Mouse (Mus musculus) T-helper 1 cell (primary cell): Measurements from ENCODE around the gene Igfals.

Source experiments
- in situ Hi-C: fragments of 300-600 bp; cut with MboI, MseI; formaldehyde crosslinking; loops from one replicate; pipeline ENCODE4 v1.15.1; 2025; ENCODE audit warnings: high pct_unique_total_duplicates

Gene Igfals

GRCm38 (mm10) chr17:24861785-24862184, 4.0 kb upstream of the Igfals start:
- in situ Hi-C loops: no loop called here

DNA sequence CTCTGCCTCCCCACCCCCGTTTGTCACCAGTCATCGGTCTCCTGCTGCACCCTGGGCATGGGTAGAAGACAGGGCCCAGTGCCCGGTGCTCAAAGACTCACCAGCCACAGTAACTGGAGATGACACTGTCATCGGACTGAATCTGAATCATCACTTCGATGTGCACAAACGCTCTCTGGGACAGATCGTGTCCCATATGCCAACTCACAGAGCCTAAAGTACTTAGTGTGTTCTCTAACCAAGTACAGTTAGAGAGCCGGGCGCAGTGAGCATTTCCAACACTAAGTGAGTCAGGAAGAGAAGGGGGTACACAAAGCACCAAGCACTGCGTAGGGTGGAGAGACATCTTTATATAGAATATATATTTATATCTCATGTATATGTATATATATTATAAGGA, 2.1 kb downstream of the Igfals start:
- in situ Hi-C loops: no loop called here

- in situ Hi-C loops: no loop called here
These were observed 8.1 kb downstream of the Igfals start for GRCm38 (mm10) chr17:24873695-24874404.

DNA sequence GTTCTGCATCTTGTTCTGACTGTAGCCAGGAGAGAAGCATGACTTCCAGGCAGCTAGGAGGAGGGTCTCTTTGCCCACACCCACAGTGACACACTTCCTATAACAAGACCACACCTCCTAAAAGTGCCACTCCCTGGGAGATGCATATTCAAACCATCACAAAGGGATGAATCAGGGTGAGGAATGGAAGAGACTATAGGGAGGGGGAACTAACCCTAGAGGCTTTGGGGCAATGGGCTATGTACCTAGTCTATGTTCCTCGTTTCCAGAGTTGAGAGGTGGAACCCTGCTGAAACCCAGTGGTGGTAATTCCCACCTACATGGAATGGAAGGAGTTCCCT, 8.6 kb downstream of the Igfals start:
- in situ Hi-C loops: no loop called here

- in situ Hi-C loops: no loop called here
These were observed 9.2 kb downstream of the Igfals start for GRCm38 (mm10) chr17:24874989-24875388.

DNA sequence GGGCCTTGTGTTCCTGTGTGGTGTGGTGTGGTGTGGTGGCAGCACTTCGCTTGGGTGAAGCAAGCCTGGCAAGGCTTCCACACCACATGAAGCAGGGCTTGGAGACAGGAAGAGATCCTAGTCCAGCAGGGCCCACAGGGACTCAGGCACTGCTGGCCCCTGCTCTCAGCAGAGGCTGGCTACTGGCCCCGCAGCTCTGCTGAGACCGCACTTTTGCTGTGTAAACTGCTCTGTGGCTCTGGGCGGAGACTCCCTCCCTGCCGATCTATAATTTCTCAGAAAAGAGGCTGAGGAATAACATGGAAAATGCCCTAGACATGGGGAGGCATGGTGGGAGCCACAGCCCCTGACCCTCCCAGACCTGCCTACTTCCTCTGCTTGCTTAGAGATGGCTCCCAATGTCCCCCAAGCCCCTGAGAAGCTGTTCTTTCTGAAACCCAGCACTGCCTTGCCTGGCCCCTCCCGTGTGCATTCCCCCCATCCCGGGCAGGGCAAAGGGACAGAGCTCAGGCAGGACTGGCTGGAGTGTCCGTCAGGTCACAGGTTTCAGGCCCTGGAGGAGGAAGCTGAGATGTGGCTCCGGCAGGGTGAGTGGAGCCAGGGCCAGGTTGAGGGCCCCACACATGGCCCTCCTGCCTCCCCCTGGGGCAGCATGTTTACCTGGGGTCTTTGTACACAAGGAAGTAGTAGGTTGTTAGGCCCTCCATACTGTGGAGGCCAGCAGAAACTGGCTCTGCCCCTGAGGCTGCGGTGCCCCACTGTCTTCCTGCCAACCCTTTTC, 11.7 kb downstream of the Igfals start:
- in situ Hi-C loops: no loop called here

- in situ Hi-C loops: no loop called here
These were observed 12.3 kb downstream of the Igfals start for GRCm38 (mm10) chr17:24878117-24878397.

- in situ Hi-C loops: no loop called here
These were observed 12.7 kb downstream of the Igfals start for GRCm38 (mm10) chr17:24878531-24878930.

DNA sequence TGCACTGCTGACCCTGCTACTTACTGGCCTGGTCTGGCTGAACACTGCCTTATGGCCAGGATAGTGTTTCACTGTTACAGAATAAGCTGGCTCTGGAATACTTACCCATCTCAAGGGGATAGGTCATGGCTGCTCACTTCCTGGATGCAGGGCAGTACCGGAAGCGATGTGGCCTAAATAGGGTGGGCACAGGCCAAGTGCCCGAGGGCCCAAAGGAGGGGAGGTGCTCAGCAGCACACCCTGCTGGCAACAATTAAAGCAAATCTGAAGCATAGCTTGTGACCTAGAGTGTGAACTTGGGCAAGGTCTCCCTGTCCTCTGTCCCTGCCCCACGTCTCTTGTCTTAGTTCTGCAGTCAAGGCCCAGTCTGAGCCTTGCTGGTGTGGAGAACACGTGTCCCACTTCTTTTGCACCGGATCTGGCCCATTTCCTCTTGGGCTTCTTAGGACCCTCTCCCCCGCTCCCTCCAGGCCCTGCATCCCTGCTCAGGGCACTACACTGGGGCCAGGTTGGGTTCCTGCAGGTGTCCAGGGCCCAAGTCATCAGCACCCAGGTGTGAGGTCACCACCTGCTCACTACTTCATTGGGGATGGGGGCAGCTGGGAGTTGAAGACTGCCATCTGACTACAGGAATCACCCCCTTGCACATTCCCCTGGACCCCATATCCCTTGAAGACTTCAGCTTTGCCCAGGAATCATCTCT, 16.1 kb downstream of the Igfals start:
- in situ Hi-C loops: no loop called here

DNA sequence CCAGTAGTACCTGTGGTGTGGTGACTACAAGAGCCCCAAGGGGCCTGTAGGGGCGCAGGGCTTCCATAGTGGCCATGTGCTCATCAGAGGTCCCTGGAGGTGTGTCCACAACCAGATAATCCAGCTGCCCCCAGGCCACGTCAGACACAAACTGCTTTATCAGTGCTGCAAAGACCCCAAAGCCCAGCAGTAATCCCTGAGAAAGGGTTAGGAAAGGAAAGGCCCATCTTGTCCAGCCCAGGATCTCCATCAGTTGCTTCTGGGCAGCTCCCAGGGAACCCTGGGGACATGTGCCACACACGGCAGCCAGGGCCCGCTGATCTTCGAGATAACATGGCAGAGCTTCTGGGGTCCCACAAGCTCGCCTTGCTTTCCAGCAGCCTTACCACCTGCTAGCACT, 18.6 kb downstream of the Igfals start:
- in situ Hi-C loops: no loop called here

DNA sequence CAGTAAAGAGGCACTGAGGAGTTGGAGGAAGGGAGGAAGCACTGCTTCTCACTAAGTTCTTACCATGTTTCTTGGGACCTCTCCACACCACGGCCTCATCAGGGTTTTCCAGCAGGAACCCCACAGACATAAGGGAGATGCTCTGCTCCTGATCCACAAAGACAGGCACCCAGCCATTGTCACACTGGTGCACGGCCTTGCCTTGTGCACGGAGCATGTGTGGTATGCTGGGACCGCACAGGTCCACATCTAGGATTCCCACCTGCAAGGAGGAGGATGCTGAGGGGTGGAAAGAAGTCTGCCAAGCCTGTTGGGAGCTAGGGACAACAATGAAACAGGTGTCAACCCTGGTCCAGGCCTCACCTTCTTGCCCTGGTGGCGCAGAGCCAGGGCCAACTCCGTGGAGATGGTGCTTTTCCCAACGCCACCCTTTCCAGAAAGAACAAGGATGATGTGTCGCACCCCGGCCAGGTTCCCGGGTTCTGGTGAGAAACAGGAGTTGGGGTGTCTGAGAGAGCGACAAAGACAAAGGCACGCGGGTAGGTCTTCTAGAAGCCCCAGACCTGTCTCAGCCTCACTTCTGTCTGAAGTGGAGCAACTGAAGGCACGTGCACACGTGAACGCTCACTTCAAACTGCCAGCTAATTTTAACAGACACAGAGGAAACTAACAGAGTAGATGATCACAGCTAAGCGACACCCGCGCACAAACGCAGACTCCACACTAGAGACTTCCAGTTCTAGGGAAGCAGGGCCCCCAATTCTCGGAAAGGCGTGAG, 19.7 kb downstream of the Igfals start:
- in situ Hi-C loops: loop anchor here (5.0 kb wide), 1 partner anchor 38 kb away; no protein-coding TSS in a partner anchor

GRCm38 (mm10) chr17:24886134-24886931, 20.5 kb downstream of the Igfals start, which contains the start of the genes Nubp2 and Spsb3:
TSS of gene Nubp2 (minus strand) at chr17:24886349.
TSS of gene Spsb3 (plus strand) at chr17:24886643.
- in situ Hi-C loops: loop anchor here (5.0 kb wide), 1 partner anchor 39 kb away; no protein-coding TSS in a partner anchor

GRCm38 (mm10) chr17:24886932-24887271, 21.1 kb downstream of the Igfals start:
- in situ Hi-C loops: loop anchor here (5.0 kb wide), 1 partner anchor 40 kb away; no protein-coding TSS in a partner anchor

GRCm38 (mm10) chr17:24887291-24888080, 21.7 kb downstream of the Igfals start:
- in situ Hi-C loops: loop anchor here (5.0 kb wide), 1 partner anchor 40 kb away; no protein-coding TSS in a partner anchor

DNA sequence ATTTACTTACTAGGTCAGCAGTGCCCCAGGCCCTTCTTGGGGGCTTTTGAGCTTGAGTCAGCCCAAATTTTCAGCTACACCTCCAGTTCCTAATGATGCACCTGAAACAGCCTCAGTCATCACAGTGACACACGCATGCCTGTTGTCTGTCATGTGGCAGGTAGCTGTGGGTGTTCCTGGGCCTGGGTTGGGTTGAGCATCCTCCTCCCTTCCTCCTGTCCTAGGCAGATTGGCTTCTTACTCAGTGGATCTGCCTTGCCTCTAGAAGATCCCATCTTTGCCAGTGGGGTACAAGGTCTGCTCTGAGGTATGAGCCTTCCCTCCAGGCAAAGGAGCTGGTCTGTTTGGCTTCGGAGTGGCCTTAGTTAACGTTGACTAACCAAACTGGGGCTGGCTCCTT, 23.1 kb downstream of the Igfals start:
- in situ Hi-C loops: loop anchor here (5.0 kb wide), 1 partner anchor 42 kb away; no protein-coding TSS in a partner anchor

DNA sequence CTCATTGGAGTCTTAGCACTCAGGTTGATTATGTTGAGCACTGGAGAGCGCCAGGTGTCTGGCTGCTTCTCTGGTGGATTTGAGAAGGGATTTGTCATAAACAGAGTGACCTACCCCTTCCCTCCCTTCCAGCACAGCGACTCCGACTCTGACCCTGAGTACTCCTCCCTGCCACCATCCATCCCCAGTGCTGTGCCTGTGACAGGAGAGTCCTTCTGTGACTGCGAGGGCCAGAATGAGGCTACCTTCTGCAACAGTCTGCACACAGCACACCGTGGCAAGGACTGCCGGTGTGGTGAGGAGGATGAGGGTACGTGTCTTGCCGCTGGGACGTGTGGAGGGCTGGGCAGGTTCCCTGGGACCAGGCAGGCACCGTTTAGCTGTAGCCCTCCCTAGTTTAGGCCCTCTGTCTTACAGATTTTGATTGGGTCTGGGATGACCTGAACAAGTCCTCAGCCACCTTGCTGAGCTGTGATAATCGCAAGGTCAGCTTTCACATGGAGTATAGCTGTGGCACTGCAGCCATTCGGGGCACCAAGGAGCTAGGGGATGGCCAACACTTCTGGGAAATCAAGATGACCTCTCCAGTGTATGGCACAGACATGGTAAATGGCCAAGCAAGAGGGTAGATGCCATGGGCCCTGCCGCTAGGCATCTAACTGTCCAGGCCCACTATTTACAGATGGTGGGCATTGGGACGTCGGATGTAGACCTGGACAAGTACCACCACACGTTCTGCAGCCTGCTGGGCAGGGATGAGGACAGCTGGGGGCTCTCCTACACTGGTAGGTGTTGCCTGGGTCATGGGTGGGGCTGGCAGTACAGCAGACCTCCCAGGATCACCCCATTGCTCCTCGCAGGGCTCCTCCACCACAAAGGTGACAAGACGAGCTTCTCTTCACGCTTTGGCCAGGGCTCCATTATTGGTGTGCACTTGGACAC, 24.6 kb downstream of the Igfals start:
- in situ Hi-C loops: no loop called here

- in situ Hi-C loops: no loop called here
These were observed 25.5 kb downstream of the Igfals start for GRCm38 (mm10) chr17:24891321-24891720.

DNA sequence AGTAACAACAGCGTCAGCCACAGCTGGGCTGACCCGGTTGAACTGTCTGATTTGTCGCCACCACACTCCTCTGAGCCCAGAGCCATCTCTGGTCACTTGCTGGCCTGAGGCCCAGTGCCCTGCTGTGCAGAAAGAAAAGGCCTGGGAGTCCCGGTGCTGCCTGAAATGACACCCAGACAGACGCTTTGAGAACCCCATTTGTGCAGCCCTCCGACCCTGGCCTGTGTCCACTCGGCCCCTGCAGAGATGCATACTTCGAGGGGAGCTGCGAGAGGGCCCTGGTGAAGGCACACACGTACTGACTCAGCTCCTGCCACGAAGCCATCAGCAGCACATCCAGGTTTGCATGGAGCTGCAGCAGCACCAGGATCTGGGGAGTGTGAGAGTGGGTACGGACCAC, 27.0 kb downstream of the Igfals start:
- in situ Hi-C loops: no loop called here

DNA sequence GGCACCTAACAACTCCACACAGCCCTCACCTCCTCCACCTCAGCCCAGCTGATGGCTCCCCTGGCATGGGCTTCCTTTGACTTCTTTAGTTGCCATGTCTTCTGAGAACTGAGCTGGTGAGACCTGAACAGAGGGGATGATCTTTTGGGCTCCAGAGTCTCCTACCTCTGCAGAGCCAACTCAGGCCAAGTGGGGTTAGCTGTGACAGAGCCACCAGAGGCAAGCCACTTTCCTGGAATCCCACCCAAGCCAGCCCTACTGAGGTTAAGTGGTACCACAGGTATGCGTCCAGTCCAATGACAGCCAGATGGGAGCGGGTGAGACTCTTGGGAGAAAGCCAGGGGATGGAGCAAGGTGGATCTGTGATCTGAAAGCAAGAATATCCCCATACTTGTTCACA, 27.5 kb downstream of the Igfals start:
- in situ Hi-C loops: no loop called here
